Mouse (Mus musculus): ENCODE results near the gene Cmss1.

DNA sequence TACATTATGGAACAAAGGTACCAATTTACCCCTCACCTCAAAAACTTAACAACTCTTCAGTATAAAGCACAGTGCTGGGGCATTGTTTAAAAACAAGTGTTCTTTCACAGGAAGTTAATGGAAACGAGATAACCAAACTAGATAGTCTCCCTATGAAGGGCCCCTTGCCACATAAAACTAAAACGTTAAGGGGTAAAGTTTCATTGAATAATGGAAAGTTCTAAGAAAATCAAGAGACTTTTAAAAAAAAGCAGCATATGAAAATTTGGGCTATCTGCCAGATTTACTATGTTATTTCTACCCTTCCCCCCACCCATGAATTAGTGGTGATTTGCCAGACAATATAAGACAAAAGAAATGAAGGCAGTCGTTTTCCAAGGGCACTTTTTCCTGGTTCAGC lies 21.5 kb downstream of the Cmss1 start:
- TF ChIP-seq CTCF (IDR thresholded peaks at IDR 0.05; ENCODE audit: low read depth), result no peak
- TF ChIP-seq EP300 (IDR thresholded peaks at IDR 0.05; ENCODE audit: low read depth), result no peak
